Mouse (Mus musculus) adrenal gland, postnatal 25 days (tissue): ENCODE data around the gene Lrrc66. TPM values are rescaled to one million over a fixed set of nuclear protein-coding genes. Genes with fewer than 3 reads are reported as not detected.

Experiments used
- DNase-seq: peaks from one replicate; pipeline ENCODE4 v3.0.0; 2021; ENCODE audit warnings: mixed read lengths
- total RNA-seq: library from RNA; stranded (reverse); gene quantifications from 2 replicates; pipeline ENCODE4 v1.2.3, GENCODE M21; 2021

The Lrrc66 gene
- total RNA-seq, 1 experiment from 2014 or later, result not detected

DNA sequence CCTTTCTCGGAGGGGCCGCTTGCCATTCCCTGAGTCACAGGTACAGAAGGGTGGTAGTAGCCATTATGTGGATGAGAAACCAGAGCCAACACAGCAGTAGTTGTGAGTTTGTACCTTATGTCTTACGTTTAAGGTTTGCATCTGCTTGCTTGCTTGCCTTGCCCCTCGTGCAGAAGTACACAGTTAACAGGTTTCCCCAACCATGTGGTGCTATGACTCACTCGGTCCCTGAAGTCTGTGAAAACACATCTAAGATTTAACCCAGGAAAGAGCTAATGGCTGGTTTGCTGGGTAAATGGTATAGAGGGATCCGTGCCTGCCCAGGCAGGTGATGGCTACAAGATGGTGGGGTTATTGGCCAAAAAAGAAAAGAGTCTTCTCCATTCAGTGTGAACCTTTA is 73.6 kb downstream of the Lrrc66 start:
- DNase-seq, result no peak

DNA sequence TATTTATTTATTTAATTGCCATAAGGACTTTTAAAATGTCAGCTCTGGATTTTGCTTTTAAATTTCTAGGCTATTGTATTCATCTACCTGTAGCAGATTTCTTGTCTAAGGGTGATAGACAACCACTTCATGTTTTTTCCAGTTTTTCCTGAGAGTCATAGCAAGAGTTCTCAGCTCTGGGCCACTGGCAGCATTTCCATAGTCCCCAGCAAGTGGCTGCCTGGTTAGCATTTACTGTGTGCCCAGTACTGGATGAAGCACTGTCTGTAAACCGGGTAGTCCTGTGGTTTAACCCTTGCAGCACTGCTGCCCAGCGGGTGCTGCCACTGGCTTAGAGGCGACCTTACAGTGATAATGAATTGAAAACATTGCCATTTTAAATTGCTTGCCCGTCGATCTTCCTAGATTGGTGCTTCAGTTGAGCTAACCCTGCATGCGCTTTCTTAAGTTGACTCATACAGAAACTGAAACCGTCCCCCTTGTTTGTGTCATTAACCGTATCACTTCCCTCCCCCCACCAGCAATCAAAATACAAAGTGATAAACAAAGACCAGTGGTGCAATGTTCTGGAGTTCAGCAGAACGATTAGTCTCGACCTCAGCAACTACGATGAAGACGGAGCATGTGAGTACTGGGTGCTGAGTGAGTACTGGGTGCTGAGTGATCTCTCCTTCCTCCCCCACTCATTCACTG is 75.4 kb downstream of the Lrrc66 start:
- no peak for DNase-seq

Other genes with a start within 250 kb of the Lrrc66 start
- 0.12 TPM in 1 of 2 replicates, not detected in the other for gene Cwh43, start 226.5 kb downstream of the Lrrc66 start, total RNA-seq
- 38.0 and 55.6 TPM in 2 replicates for gene Dcun1d4, start 151.5 kb downstream of the Lrrc66 start, total RNA-seq
- 21.3 and 26.9 TPM in 2 replicates for gene Sgcb, start 15.3 kb upstream of the Lrrc66 start, total RNA-seq
- gene Spata18, start 18.9 kb upstream of the Lrrc66 start, total RNA-seq, result not detected in 2 replicates